Mouse (Mus musculus): Measurements from ENCODE around the gene Hapln4.

DNA sequence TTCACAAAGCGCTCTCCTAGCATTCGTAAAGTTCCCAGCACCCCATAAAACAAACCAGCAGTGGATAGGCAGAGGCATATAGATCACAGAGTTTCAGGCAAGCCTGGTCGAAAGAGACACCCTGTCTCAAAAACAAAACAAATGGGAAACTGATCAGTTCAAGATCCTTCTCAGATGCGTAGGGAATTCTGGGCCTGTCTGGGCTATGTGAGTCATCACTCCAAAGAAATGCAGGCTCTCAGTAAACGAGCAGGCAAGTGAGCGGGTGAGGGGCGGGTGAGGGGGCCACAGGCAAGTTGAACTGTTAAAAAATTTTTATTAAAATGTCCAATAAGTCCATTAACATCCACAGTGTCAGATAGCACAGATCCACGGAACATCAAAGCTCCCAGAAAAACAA, 9.5 kb downstream of the Hapln4 start:
- TF ChIP-seq CTCF (IDR thresholded peaks at IDR 0.05; ENCODE audit: control insufficient read depth, insufficient read depth, insufficient replicate concordance, low read depth, low read length), result no peak
- TF ChIP-seq POLR2A (IDR thresholded peaks at IDR 0.05; ENCODE audit: control insufficient read depth, low read depth, low read length), result no peak
